Mouse (Mus musculus): ENCODE data around the gene Smlr1.

DNA sequence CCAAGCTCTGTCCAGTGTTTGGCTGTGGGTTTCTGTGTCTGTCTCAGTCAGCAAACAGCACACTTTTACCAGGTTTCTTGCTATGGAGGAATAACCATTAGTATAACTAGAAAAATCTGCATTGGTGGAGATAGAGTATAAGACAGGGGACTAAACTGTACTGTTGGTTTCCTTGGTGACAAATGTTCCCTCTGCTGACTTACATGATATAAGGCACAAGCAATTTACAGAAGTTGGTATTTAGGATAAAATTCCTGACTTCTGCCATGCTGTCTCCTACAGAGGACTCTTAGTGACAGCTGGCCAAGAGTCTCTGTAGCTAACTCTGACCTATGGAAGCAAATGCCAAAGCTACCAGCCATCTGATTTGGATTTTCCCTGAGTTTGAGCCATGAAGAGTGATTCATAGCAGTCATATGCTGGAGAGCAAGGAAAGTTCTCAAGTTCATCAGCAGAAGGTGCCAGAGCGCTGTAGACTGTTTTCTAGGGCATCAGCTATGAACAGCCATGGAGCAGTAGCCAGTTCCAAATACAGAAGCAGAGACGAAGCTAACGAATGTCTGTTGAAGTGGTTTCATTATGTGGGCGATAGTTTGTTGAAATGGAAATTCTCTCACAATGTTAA lies 3.2 kb upstream of the Smlr1 start:
- TF ChIP-seq CTCF (IDR thresholded peaks at IDR 0.05; ENCODE audit: low read depth, low read length) (no peak), POLR2AphosphoS5 (IDR thresholded peaks at IDR 0.05; ENCODE audit: insufficient replicate concordance, low read depth, low read length) (no peak), GATA1 (IDR thresholded peaks at IDR 0.05; ENCODE audit: borderline replicate concordance, low read length) (no peak), TAL1 (conservative IDR thresholded peaks at IDR 0.05; ENCODE audit: low read depth, low read length) (no peak), GATA2 (IDR thresholded peaks at IDR 0.05; ENCODE audit: borderline replicate concordance, low read depth, low read length) (no peak)

Data from G1E (cell line).